Mouse (Mus musculus) midbrain, embryonic 14.5 days (tissue): ENCODE measurements around the gene BC030499. TPM values are rescaled to one million over a fixed set of nuclear protein-coding genes. Genes with fewer than 3 reads are reported as not detected.

Experiments used
- ATAC-seq: fragments of 200-750 bp; cut with Nextera tagmentation; 2 replicates; pipeline ENCODE4 v1.8.0; 2017; ENCODE audit warnings: moderate number of reproducible peaks, moderate library complexity; ENCODE audit not compliant: low FRiP score, low TSS enrichment
- DNase-seq: peaks from one replicate; pipeline ENCODE4 v3.0.0-alpha.2; 2015
- H3K27ac ChIP-seq: fragments of 300-500 bp; sonication (generic); replicated peaks from 2 replicates; pipeline ENCODE4 v1.5.1; 2014; ENCODE audit warnings: mild to moderate bottlenecking, low read depth, low read length, moderate library complexity
- H3K27me3 ChIP-seq: fragments of 300-500 bp; sonication (generic); 2 replicates; pipeline ENCODE4 v1.6.1; 2014; ENCODE audit warnings: low read length, control low read depth, mixed read lengths; ENCODE audit not compliant: control insufficient read depth, insufficient read depth
- H3K36me3 ChIP-seq: fragments of 300-500 bp; sonication (generic); 2 replicates; pipeline ENCODE4 v1.6.1; 2014; ENCODE audit warnings: low read length, control low read depth; ENCODE audit not compliant: control insufficient read depth, insufficient read depth
- H3K4me1 ChIP-seq: fragments of 300-500 bp; sonication (generic); 2 replicates; pipeline ENCODE4 v1.6.1; 2014; ENCODE audit warnings: mild to moderate bottlenecking, antibody characterized with exemption, low read length, control low read depth; ENCODE audit not compliant: control insufficient read depth, insufficient read depth
- H3K4me2 ChIP-seq: fragments of 300-500 bp; sonication (generic); 2 replicates; pipeline ENCODE4 v1.6.1; 2014; ENCODE audit warnings: mild to moderate bottlenecking, low read length, moderate library complexity
- H3K4me3 ChIP-seq: fragments of 300-500 bp; sonication (generic); replicated peaks from 2 replicates; pipeline ENCODE4 v1.5.1; 2014; ENCODE audit warnings: low read depth, low read length
- H3K9ac ChIP-seq: fragments of 300-500 bp; sonication (generic); replicated peaks from 2 replicates; pipeline ENCODE4 v1.6.1; 2014; ENCODE audit warnings: mild to moderate bottlenecking, low read length, moderate library complexity
- H3K9me3 ChIP-seq: fragments of 300-500 bp; sonication (generic); 2 replicates; pipeline ENCODE4 v1.6.1; 2016; ENCODE audit warnings: low read length, control low read depth, mixed read lengths; ENCODE audit not compliant: control insufficient read depth
- WGBS: fragments of 180-500 bp; shearing (Covaris S2); extraction: QIAGEN DNeasy Blood & Tissue Kit; methylation state at CpG from one replicate; pipeline ENCODE4 v1.1.7; 2014; 5-methylcytosine and 5-hydroxymethylcytosine counted together
- polyA plus RNA-seq: library from polyadenylated mRNA; unstranded; fragments of >200 nt; fragmentation: Nextera tagmentation; extraction: Ambion mirVana; gene quantifications from 2 replicates; pipeline ENCODE4 v1.2.1, GENCODE M21; 2014

The BC030499 gene
- 0.15 and 0.34 TPM in 2 replicates for polyA plus RNA-seq

DNA sequence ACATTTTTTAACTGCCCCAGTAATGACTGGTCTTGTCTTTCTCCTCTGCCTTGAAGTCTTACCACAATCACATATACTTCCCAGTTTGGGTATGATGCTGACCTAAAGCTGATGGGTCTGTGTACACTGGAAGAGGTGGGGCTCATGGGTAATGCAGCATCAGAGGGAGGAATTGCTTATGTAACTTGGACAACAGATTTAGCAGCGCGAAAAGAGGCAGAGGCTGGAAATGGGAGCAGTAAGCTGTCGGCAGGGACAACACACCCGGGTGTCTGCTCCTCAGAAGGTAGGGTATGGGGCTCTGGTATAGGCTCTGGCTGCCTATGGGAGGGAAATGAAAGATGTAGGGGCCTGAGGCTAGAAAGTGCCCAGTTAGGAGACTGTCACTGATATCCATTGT lies at the start of gene BC030499:
Gene BC030499 (plus strand): TSS at position 188 of the 400 bp plus-strand sequence.
- no peaks in the 10 kb centered on the region for H3K27me3 ChIP-seq
- 94% methylated on average over 4 of the region's 4 CpGs for WGBS
- peaks cover 71% of the 10 kb centered on the region for H3K36me3 ChIP-seq

DNA sequence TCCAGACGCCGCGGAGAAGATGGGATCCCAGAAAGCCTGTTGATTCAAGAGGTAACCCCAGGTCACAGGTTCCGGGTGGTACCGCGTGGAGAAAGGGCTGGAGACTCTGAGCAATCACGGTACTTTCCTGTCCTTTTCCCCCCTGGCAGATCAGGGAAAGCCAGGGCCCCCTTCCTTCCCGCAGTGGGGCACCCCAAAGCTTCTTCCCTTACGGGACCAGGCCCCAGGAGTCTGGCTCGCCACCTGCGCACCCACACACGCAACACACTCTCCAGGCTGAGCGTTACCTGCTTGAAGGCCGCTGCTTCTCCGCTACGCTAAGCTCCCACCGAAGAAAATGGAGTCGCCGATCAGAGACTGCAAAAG lies 45.4 kb upstream of the BC030499 start:
- peaks cover 27% of the 10 kb centered on the region for H3K4me1 ChIP-seq
- H3K9ac ChIP-seq: peak overlapping the region; percentile 83
- under 1% methylated on average over 19 of the region's 19 CpGs for WGBS
- peak overlapping the region; percentile 85 for H3K4me3 ChIP-seq
- peaks cover 7% of the 10 kb centered on the region for H3K36me3 ChIP-seq
- H3K27ac ChIP-seq: peak overlapping the region; percentile 96
- H3K4me2 ChIP-seq: peak overlapping the region; percentile 90
- H3K27me3 ChIP-seq: no peaks in the 10 kb centered on the region
- DNase-seq: peak; percentile 8
- ATAC-seq: peak; percentile 43; the same call in 1 of the 2 replicates
- no peaks in the 10 kb centered on the region for H3K9me3 ChIP-seq

More for the DNA sequence above, at the start of gene BC030499:
- no peak within 1 kb of the TSS for H3K9ac ChIP-seq
- no peak within 1 kb of the TSS for H3K27ac ChIP-seq
- H3K4me1 ChIP-seq: no peaks in the 10 kb centered on the region
- no peak within 1 kb of the TSS for H3K4me2 ChIP-seq
- no peak for DNase-seq
- H3K4me3 ChIP-seq: no peak within 1 kb of the TSS
- no peaks in the 10 kb centered on the region for H3K9me3 ChIP-seq
- no peak for ATAC-seq

DNA sequence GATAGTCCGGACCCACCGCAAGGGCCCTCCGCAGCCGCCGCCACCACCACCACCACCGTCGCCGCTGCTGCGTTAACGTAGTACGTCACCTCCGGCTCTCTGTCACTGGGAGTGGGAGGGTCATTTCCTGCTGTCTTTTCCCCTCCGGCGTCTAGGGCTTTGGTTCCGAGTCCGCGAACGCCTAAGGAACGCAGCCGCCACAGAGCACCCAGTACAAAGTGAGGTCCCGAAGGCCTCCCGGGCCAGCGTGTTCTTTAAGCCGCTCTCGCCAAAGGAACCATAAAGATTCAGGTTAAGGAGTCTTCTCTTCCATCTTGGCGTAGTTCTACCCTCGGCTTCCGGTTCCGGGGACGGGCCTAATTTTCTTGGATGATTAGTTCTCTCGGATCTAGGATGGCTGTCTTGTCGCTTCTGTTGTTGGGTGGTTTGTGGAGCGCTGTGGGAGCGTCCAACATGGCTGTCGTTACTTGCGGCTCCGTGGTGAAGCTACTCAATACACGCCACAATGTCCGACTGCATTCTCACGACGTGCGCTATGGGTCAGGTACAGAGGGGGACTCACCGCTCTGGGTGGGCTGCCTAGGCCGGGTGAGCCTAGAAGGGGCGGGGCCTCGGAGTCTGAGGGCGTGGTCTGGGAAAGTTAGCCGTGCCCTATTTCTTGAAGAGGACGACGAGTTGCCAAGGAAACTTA lies 44.9 kb upstream of the BC030499 start, which contains the start of the genes Sdf2 and Supt6:
Gene Sdf2 (plus strand): TSS at position 120 of the 691 bp plus-strand sequence.
Gene Supt6 (minus strand): TSS at position 361 of the 691 bp plus-strand sequence.
- H3K27me3 ChIP-seq: no peaks in the 10 kb centered on the region
- DNase-seq (peak; percentile 92), ATAC-seq (peak; percentile 94)
- no peaks in the 10 kb centered on the region for H3K9me3 ChIP-seq
- peak within 1 kb of the TSS; percentile 96 for H3K27ac ChIP-seq
- peaks cover 27% of the 10 kb centered on the region for H3K4me1 ChIP-seq
- peak within 1 kb of the TSS; percentile 85 for H3K4me3 ChIP-seq
- peaks cover 5% of the 10 kb centered on the region for H3K36me3 ChIP-seq
- H3K9ac ChIP-seq: peak within 1 kb of the TSS; percentile 83
- under 1% methylated on average over 50 of the region's 50 CpGs for WGBS
- peak within 1 kb of the TSS; percentile 90 for H3K4me2 ChIP-seq

DNA sequence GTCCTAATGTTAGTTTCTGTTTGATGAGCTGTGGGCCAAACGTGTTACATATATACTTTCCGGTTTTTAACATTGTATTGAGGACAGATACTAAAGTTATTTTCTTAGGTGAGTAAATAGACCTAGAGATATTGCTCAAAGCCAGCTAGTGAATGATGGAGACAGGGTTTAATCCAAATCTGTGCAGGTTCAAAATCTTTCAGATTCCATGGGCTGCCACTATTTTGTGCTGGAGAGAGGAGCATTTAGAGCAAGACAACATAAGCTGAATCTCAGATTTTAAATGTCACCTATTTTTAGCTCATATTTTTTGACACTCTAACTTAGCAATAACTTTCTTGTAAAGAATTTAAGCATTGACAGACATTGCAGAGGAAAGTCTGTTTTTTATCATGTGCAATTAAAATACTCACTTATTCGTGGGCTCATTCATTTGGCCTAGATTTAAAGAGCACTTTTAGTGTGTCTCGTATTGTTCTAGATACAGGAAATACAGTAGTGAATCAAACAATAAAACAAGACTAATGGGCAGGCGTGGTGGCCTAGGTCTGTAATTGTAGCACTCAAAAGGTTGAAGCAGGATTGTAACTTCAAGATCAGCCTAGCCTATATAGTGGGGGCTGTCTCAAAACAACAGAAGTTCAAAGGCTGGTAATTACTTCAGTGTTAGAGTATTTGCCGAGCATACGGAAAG lies 44.2 kb upstream of the BC030499 start:
- DNase-seq (no peak), ATAC-seq (no peak)
- Histone ChIP-seq H3K27me3 (no peaks in the 10 kb centered on the region), H3K4me2 (peak overlapping the region; percentile 90), H3K4me1 (peaks cover 27% of the 10 kb centered on the region), H3K4me3 (peak overlapping the region; percentile 85), H3K9ac (peak overlapping the region; percentile 83; the same call in 1 of the 2 replicates), H3K9me3 (no peaks in the 10 kb centered on the region), H3K36me3 (peaks cover 9% of the 10 kb centered on the region), H3K27ac (peak overlapping the region; percentile 96)
- 56% methylated on average over 7 of the region's 7 CpGs for WGBS

DNA sequence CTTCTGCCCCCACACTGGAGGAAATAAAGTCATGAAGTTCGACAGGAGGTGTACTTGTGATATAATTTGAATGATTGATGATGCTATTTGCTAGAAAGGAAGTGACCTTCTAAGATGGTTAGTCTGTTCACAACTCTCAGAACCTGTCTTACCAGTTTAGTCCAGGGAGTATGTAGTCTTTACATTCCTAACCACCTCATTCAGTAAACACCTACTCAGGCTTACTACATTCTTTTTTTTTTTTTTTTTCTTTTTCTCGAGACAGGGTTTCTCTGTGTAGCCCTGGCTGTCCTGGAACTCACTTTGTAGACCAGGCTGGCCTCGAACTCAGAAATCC lies 43.7 kb upstream of the BC030499 start:
- Histone ChIP-seq H3K9ac (no peak overlapping the region), H3K4me2 (peak overlapping the region; percentile 90), H3K9me3 (no peaks in the 10 kb centered on the region), H3K27ac (no peak overlapping the region), H3K27me3 (no peaks in the 10 kb centered on the region), H3K36me3 (peaks cover 14% of the 10 kb centered on the region), H3K4me1 (peaks cover 27% of the 10 kb centered on the region), H3K4me3 (peak overlapping the region; percentile 85; the same call in 1 of the 2 replicates)
- WGBS: 88% methylated on average over 3 of the region's 3 CpGs
- no peak for ATAC-seq
- no peak for DNase-seq

DNA sequence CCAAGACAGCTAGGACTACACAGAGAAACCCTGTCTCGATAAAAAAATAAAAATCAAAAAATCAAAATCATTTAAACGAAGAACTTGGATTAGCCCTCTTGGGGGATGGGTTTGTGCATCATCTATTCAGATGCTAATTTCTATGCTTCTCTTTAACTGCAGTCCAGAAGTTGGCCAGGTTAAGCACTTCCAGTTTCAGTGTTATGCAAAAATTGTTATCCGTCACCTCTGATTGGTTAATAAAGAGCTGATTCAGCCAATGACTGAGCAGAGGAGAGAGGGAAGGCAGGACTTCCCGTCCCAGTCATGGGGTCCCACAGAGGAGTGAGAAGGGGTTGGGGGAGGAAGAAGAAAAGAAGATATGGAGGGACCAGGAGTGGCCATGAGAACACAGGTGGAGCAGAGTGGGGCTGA lies 42.9 kb upstream of the BC030499 start:
- H3K27me3 ChIP-seq: no peaks in the 10 kb centered on the region
- H3K9ac ChIP-seq: no peak overlapping the region
- H3K9me3 ChIP-seq: no peaks in the 10 kb centered on the region
- H3K36me3 ChIP-seq: peaks cover 20% of the 10 kb centered on the region
- WGBS: 66% methylated on average over 4 of the region's 4 CpGs
- no peak overlapping the region for H3K4me3 ChIP-seq
- DNase-seq (no peak), ATAC-seq (no peak)
- H3K27ac ChIP-seq: no peak overlapping the region
- H3K4me2 ChIP-seq: peak overlapping the region; percentile 26
- H3K4me1 ChIP-seq: peaks cover 27% of the 10 kb centered on the region

DNA sequence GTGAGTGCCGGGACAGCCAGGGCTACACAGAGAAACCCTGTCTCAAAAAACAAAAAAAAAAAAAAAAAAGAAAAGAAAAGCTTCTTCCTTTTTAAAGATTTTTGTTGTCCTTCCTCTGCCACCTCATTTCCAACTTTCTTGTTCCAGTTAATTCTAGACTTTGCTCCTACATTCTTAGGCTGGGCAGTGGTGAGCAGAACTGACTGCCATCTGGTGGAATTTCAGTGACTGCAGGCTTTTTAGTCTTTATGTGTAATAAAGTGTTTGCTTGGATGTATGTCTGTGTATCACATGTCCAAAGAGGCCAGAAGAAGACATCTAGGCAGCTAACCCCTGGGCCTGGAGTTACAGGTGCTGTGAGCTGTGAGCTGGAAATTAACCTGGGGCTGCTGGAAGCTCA lies 34.0 kb upstream of the BC030499 start:
- Histone ChIP-seq H3K4me3 (no peak overlapping the region), H3K4me2 (no peak overlapping the region), H3K9ac (no peak overlapping the region), H3K27me3 (no peaks in the 10 kb centered on the region), H3K27ac (no peak overlapping the region), H3K36me3 (peaks cover 35% of the 10 kb centered on the region), H3K9me3 (no peaks in the 10 kb centered on the region), H3K4me1 (no peaks in the 10 kb centered on the region)
- ATAC-seq (no peak), DNase-seq (peak; percentile 9)
- 91% methylated on average over 1 of the region's 1 CpGs for WGBS

DNA sequence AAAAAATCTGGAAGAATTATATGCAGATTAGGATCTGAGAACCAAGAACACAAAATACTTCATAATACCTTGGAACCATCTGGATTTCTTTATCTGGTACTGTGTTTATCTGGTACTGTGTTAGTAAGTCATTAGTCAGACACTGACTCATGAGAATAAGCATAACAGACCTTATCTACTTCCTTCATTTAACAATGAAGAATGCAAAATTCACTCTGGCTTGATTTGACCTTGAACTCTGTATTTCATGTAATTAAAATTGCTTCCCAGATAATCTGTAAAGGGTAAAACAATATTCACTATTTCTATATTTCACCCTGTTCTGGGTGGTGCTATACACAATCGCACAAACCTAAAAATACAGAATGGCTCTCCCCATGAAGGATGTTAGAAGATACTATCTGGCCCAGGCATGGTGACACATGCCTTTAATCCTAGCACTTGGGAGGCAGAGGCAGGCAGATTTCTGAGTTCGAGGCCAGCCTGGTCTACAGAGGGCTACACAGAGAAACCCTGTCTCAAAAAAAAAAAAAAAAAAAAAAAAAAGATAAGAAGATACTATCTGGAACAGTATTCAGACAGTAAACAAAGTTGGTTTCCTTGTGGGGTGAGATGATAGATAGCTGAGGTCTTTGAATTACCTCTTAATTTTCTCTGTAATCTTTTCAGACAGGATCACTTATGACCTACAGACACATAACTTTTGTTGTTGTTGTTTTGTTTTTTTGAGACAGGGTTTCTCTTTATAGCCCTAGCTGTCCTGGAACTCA lies 30.0 kb upstream of the BC030499 start:
- 98% methylated on average over 2 of the region's 2 CpGs for WGBS
- DNase-seq: no peak
- ATAC-seq: no peak
- Histone ChIP-seq H3K27me3 (no peaks in the 10 kb centered on the region), H3K9ac (no peak overlapping the region), H3K27ac (no peak overlapping the region), H3K9me3 (no peaks in the 10 kb centered on the region), H3K36me3 (peaks cover 25% of the 10 kb centered on the region), H3K4me1 (0 out of 2 replicates have a peak, but pooled peaks cover 4% of the 10 kb centered on the region), H3K4me3 (peak overlapping the region; percentile 87), H3K4me2 (peak overlapping the region; percentile 81)
